Mouse (Mus musculus) cerebellum, adult 9-11 months (tissue): ENCODE measurements around the gene Ttc9.

ENCODE experiments used
- DNase-seq: peaks from one replicate; pipeline ENCODE4 v3.0.0; 2022

Ttc9 gene

GRCm38 (mm10) chr12:81662076-81662475, 31.0 kb downstream of the Ttc9 start:
- DNase-seq, result no peak

- no peak for DNase-seq
These were observed 32.1 kb downstream of the Ttc9 start for GRCm38 (mm10) chr12:81663116-81663515.

- DNase-seq, result no peak
These were observed 32.9 kb downstream of the Ttc9 start for GRCm38 (mm10) chr12:81663906-81664305.

- no peak for DNase-seq
These were observed 37.4 kb downstream of the Ttc9 start for GRCm38 (mm10) chr12:81668406-81668805.

- no peak for DNase-seq
These were observed 44.5 kb downstream of the Ttc9 start for GRCm38 (mm10) chr12:81675557-81675956.

GRCm38 (mm10) chr12:81679807-81680529, 48.9 kb downstream of the Ttc9 start:
- no peak for DNase-seq

- DNase-seq, result no peak
These were observed 52.3 kb downstream of the Ttc9 start for GRCm38 (mm10) chr12:81683395-81683794.

- no peak for DNase-seq
These were observed 53.0 kb downstream of the Ttc9 start for GRCm38 (mm10) chr12:81684096-81684495.

- no peak for DNase-seq
These were observed 54.9 kb downstream of the Ttc9 start for GRCm38 (mm10) chr12:81685981-81686380.

GRCm38 (mm10) chr12:81686406-81687117, 55.5 kb downstream of the Ttc9 start:
- no peak for DNase-seq

- no peak for DNase-seq
These were observed 56.8 kb downstream of the Ttc9 start for GRCm38 (mm10) chr12:81687873-81688272.

GRCm38 (mm10) chr12:81688537-81688936, 57.5 kb downstream of the Ttc9 start:
- DNase-seq, result no peak

GRCm38 (mm10) chr12:81689505-81690056, 58.5 kb downstream of the Ttc9 start:
- no peak for DNase-seq

- DNase-seq, result no peak
These were observed 59.1 kb downstream of the Ttc9 start for GRCm38 (mm10) chr12:81690111-81690510.

- DNase-seq, result no peak
These were observed 59.7 kb downstream of the Ttc9 start for GRCm38 (mm10) chr12:81690751-81691150.

GRCm38 (mm10) chr12:81691177-81691730, 60.2 kb downstream of the Ttc9 start:
- no peak for DNase-seq

- DNase-seq, result peak; percentile 21
These were observed 67.0 kb downstream of the Ttc9 start for GRCm38 (mm10) chr12:81698011-81698410.

- no peak for DNase-seq
These were observed 71.9 kb downstream of the Ttc9 start for GRCm38 (mm10) chr12:81702903-81703302.

- no peak for DNase-seq
These were observed 81.6 kb downstream of the Ttc9 start for GRCm38 (mm10) chr12:81712618-81713017.
